ENCODE assay signal across 14 mouse cellular contexts in the genomic region with DNA sequence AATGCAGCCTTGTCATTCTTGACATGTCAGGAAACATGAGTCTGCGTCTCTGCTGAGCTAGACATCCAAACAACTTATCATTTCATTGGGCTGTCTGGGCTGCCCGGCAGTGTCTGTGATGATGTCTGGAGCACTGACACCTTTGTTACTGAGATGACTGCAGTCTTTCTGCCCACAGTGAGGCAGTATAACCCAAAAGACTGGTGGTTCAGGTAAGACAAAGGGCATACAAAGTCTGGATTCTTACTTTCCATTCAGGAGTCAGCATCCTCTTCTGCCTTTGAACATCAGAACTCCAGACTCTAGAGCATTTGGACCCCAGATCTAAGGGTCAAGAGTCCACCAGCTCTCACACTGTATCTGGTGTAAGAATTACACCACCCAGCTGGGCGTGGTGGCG. TPM values are rescaled to one million over a fixed set of nuclear protein-coding genes. Genes with fewer than 3 reads are reported as not detected.
DNase-seq lines count a peak whose midpoint lies in the region; ATAC-seq and TF ChIP-seq lines count a peak whose summit lies in the region.
"Had no signal": no experiment of that assay in that cellular context is flagged by ENCODE, and none has a peak within 500 bp of the region (broad histone marks: within the 10 kb centered on the region; RNA-seq: fewer than 3 reads in every experiment).

No protein-coding gene starts in this region.

- no peak overlapping the region for H3K9ac ChIP-seq in liver, adult 2 months (ENCODE audit: low read depth, low read length)
- no peak overlapping the region for H3K9ac ChIP-seq in forebrain, embryonic 14.5 days (ENCODE audit: low read length)
- H3K9ac ChIP-seq: hindbrain, embryonic 15.5 days; neural tube, embryonic 12.5 days had no signal

- intact Hi-C loops in gastrocnemius, postnatal 14 days (cut with DNase I; ENCODE audit: low total_unique reads) = no loop called here

- 81% methylated on average over 4 of the region's 4 CpGs for WGBS in liver, adult 2 months
- WGBS in forebrain, embryonic 14.5 days = 83% methylated on average over 4 of the region's 4 CpGs

- no peak overlapping the region for H3K4me3 ChIP-seq in liver, adult 2 months (ENCODE audit: insufficient read depth, low read depth, low read length)
- H3K4me3 ChIP-seq in forebrain, embryonic 14.5 days (ENCODE audit: low read depth, low read length) = no peak overlapping the region
- H3K4me3 ChIP-seq: hindbrain, embryonic 15.5 days; neural tube, embryonic 12.5 days had no signal

- peak; percentile 77 for ATAC-seq in common myeloid progenitor, adult 5-6 weeks (replicated peaks; ENCODE audit: low read depth, poor library complexity, severe bottlenecking)
- no peak for ATAC-seq in forebrain, embryonic 14.5 days

- no peaks in the 10 kb centered on the region for H3K9me3 ChIP-seq in forebrain, embryonic 14.5 days (replicated peaks; ENCODE audit: control insufficient read depth, low read length)
- H3K9me3 ChIP-seq: hindbrain, embryonic 15.5 days; neural tube, embryonic 12.5 days had no signal

- TF ChIP-seq CTCF in liver, adult 2 months (IDR thresholded peaks at IDR 0.05; ENCODE audit: low read depth, low read length) = 0 out of 2 replicates have a peak, but pooled peaks have one; percentile 13

- H3K36me3 ChIP-seq in liver, adult 2 months (ENCODE audit: control insufficient read depth, insufficient read depth, low read length) = peaks cover 2% of the 10 kb centered on the region; the same call in 1 of the 2 replicates
- peaks cover 6% of the 10 kb centered on the region for H3K36me3 ChIP-seq in forebrain, embryonic 14.5 days (ENCODE audit: control insufficient read depth, insufficient read depth, low read length)
- H3K36me3 ChIP-seq: neural tube, embryonic 12.5 days had no signal

- no peaks in the 10 kb centered on the region for H3K27me3 ChIP-seq in liver, adult 2 months (ENCODE audit: control insufficient read depth, insufficient read depth, low read length)
- H3K27me3 ChIP-seq in forebrain, embryonic 14.5 days (replicated peaks; ENCODE audit: control insufficient read depth, insufficient read depth, low read length) = no peaks in the 10 kb centered on the region
- H3K27me3 ChIP-seq: hindbrain, embryonic 15.5 days; neural tube, embryonic 12.5 days had no signal

- H3K4me2 ChIP-seq in forebrain, embryonic 14.5 days (ENCODE audit: low read length) = no peak overlapping the region
- H3K4me2 ChIP-seq: hindbrain, embryonic 15.5 days; neural tube, embryonic 12.5 days had no signal

- TF ChIP-seq POLR2A in liver, adult 2 months (IDR thresholded peaks at IDR 0.05; ENCODE audit: extremely low read depth, insufficient read depth, low read length) = no peak

- peaks cover 2% of the 10 kb centered on the region; the same call in 1 of the 2 replicates for H3K4me1 ChIP-seq in liver, adult 2 months (ENCODE audit: control insufficient read depth, insufficient read depth, low read length)
- no peaks in the 10 kb centered on the region for H3K4me1 ChIP-seq in forebrain, embryonic 14.5 days (ENCODE audit: control insufficient read depth, insufficient read depth, low read length)
- H3K4me1 ChIP-seq: hindbrain, embryonic 15.5 days; neural tube, embryonic 12.5 days had no signal

- H3K79me2 ChIP-seq in liver, adult 2 months (ENCODE audit: control insufficient read depth, insufficient read depth, low read length) = no peaks in the 10 kb centered on the region

- H3K27ac ChIP-seq in liver, adult 2 months (replicated peaks; ENCODE audit: insufficient read depth, low read depth, low read length) = no peak overlapping the region
- no peak overlapping the region for H3K27ac ChIP-seq in forebrain, embryonic 14.5 days (ENCODE audit: low read depth, low read length)
- H3K27ac ChIP-seq: hindbrain, embryonic 15.5 days; neural tube, embryonic 12.5 days had no signal

- no peak for DNase-seq in liver, adult 2 months (ENCODE audit: extremely low read depth, low read depth, low spot score)
- no peak for DNase-seq in liver
- DNase-seq in ES-CJ7 (ENCODE audit: low read depth, low spot score) = peak; percentile 25
- DNase-seq in retina, postnatal 1 day = peak; percentile 5
- DNase-seq in ovary, postnatal 10 days (ENCODE audit: low spot score) = no peak
- no peak for DNase-seq in gastrocnemius, postnatal 14 days
- DNase-seq in forebrain, embryonic 14.5 days (ENCODE audit: low spot score) = no peak
- DNase-seq: cerebellum, adult 9-10 months; lung, postnatal 4 days had no signal

RNA-seq across cellular contexts. Expression of a gene that starts 27.5 kb away (rescaled TPM):
- 2.9 and 3.6 TPM in 2 replicates for total RNA-seq in liver, adult 2 months (2014; rRNA removed)
- 1.0 and 1.8 TPM in 2 replicates for polyA plus RNA-seq in liver, adult 2 months (2012; rRNA removed)
- 11.0 and 16.9 TPM in 2 replicates for total RNA-seq in common myeloid progenitor, adult 5-6 weeks (2017)
- 1 to 10 TPM; 5.4 to 5.6 TPM for total RNA-seq in gastrocnemius, postnatal 14 days (2021)
- polyA plus RNA-seq in forebrain, embryonic 14.5 days (2014; fragmentation: Nextera tagmentation; extraction: Ambion mirVana) = 12.5 TPM in 2 replicates

RNA-seq across cellular contexts. Expression of a gene that starts 39.8 kb away (rescaled TPM):
- not detected in 2 replicates for total RNA-seq in liver, adult 2 months (2014; rRNA removed)
- polyA plus RNA-seq in liver, adult 2 months (2012; rRNA removed) = not detected in 2 replicates
- total RNA-seq in common myeloid progenitor, adult 5-6 weeks (2017) = not detected in 2 replicates
- not detected for total RNA-seq in gastrocnemius, postnatal 14 days (2021)
- polyA plus RNA-seq in forebrain, embryonic 14.5 days (2014; fragmentation: Nextera tagmentation; extraction: Ambion mirVana) = not detected in 2 replicates
- total RNA-seq: granulocyte monocyte progenitor cell, adult 5-6 weeks; left cerebral cortex, adult 18-20 months had no signal
- polyA plus RNA-seq: hindbrain, embryonic 15.5 days; neural tube, embryonic 12.5 days had no signal

RNA-seq across cellular contexts. Expression of a gene that starts 45.6 kb away (rescaled TPM):
- total RNA-seq in liver, adult 2 months (2014; rRNA removed) = 25.8 and 27.7 TPM in 2 replicates
- polyA plus RNA-seq in liver, adult 2 months (2012; rRNA removed) = 2.4 and 2.6 TPM in 2 replicates
- 49.4 and 52.1 TPM in 2 replicates for total RNA-seq in common myeloid progenitor, adult 5-6 weeks (2017)
- 10 to 100 TPM; 21.2 to 22.8 TPM for total RNA-seq in gastrocnemius, postnatal 14 days (2021)
- polyA plus RNA-seq in forebrain, embryonic 14.5 days (2014; fragmentation: Nextera tagmentation; extraction: Ambion mirVana) = 12.2 and 14.0 TPM in 2 replicates

Comparison
In these comparisons a context has a peak if more than half of its experiments do, and no peak if none do; other contexts are left out.
1. DNase-seq: peak in ES-CJ7 (single experiment) and retina, postnatal 1 day (single experiment); none in liver, adult 2 months (single experiment), liver (single experiment), ovary, postnatal 10 days (single experiment), gastrocnemius, postnatal 14 days (single experiment) and forebrain, embryonic 14.5 days (single experiment).